Mouse (Mus musculus): Measurements from ENCODE around the gene Tex45.

- TF ChIP-seq CTCF (IDR thresholded peaks at IDR 0.05; ENCODE audit: low read depth) (no peak), EP300 (IDR thresholded peaks at IDR 0.05; ENCODE audit: low read depth) (no peak)
These were observed 49.2 kb upstream of the Tex45 start for GRCm38 (mm10) chr8:3421507-3421906.

All from liver, postnatal 0 days (tissue).